Mouse (Mus musculus): Measurements from ENCODE around the gene Pappa.

- TF ChIP-seq CTCF (conservative IDR thresholded peaks at IDR 0.05 in 1 of 2, IDR thresholded peaks at IDR 0.05 in 1 of 2; ENCODE audit: low read depth in 2 of 2, low read length in 2 of 2) (no peak), EP300 (IDR thresholded peaks at IDR 0.05; ENCODE audit: low read length) (no peak), RCOR1 (conservative IDR thresholded peaks at IDR 0.05; ENCODE audit: low read depth, low read length) (no peak), TBP (conservative IDR thresholded peaks at IDR 0.05; ENCODE audit: low read depth, low read length) (no peak), NELFE (IDR thresholded peaks at IDR 0.05; ENCODE audit: low read depth, low read length) (no peak), HCFC1 (IDR thresholded peaks at IDR 0.05; ENCODE audit: low read depth, low read length) (no peak), POLR2A (IDR thresholded peaks at IDR 0.05; ENCODE audit: low read depth, low read length) (no peak), MEF2A (IDR thresholded peaks at IDR 0.05; ENCODE audit: borderline replicate concordance, low read depth, low read length) (no peak), BHLHE40 (IDR thresholded peaks at IDR 0.05; ENCODE audit: low read depth, low read length) (no peak), PAX5 (IDR thresholded peaks at IDR 0.05; ENCODE audit: low read length) (no peak), CHD2 (IDR thresholded peaks at IDR 0.05; ENCODE audit: low read length) (no peak), MAFK (IDR thresholded peaks at IDR 0.05; ENCODE audit: insufficient replicate concordance, low read length) (no peak)
Observed at GRCm38 (mm10) chr4:65372731-65373130, 248.8 kb downstream of the Pappa start.
